Mouse (Mus musculus) neural tube, embryonic 15.5 days (tissue): ENCODE data around the gene Pxmp4. TPM values are rescaled to one million over a fixed set of nuclear protein-coding genes. Genes with fewer than 3 reads are reported as not detected.

Experiments
- ATAC-seq: fragments of 200-750 bp; cut with Nextera tagmentation; 2 replicates; pipeline ENCODE4 v1.8.0; 2017; ENCODE audit warnings: mild to moderate bottlenecking, moderate TSS enrichment, moderate library complexity; ENCODE audit not compliant: low FRiP score
- H3K27ac ChIP-seq: fragments of 300-500 bp; sonication (generic); replicated peaks from 2 replicates; pipeline ENCODE4 v1.5.1; 2015; ENCODE audit warnings: mild to moderate bottlenecking, inconsistent platforms
- H3K27me3 ChIP-seq: fragments of 300-500 bp; sonication (generic); replicated peaks from 2 replicates; pipeline ENCODE4 v1.6.1; 2015; ENCODE audit warnings: inconsistent platforms
- H3K36me3 ChIP-seq: fragments of 300-500 bp; sonication (generic); 2 replicates; pipeline ENCODE4 v1.6.1; 2015; ENCODE audit warnings: inconsistent platforms
- H3K4me1 ChIP-seq: fragments of 300-500 bp; sonication (generic); 2 replicates; pipeline ENCODE4 v1.6.1; 2015; ENCODE audit warnings: inconsistent platforms
- H3K4me2 ChIP-seq: fragments of 300-500 bp; sonication (generic); 2 replicates; pipeline ENCODE4 v1.6.1; 2015; ENCODE audit warnings: inconsistent platforms, mild to moderate bottlenecking, moderate library complexity
- H3K4me3 ChIP-seq: fragments of 300-500 bp; sonication (generic); replicated peaks from 2 replicates; pipeline ENCODE4 v1.5.1; 2015; ENCODE audit warnings: mild to moderate bottlenecking, inconsistent platforms
- H3K9ac ChIP-seq: fragments of 300-500 bp; sonication (generic); replicated peaks from 2 replicates; pipeline ENCODE4 v1.6.1; 2015; ENCODE audit warnings: mild to moderate bottlenecking, inconsistent platforms
- H3K9me3 ChIP-seq: fragments of 300-500 bp; sonication (generic); replicated peaks from 2 replicates; pipeline ENCODE4 v1.6.1; 2016; ENCODE audit warnings: inconsistent platforms
- WGBS: fragments of 180-500 bp; shearing (Covaris S2); methylation state at CpG from one replicate; pipeline ENCODE4 v1.1.7; 2015; ENCODE audit warnings: mixed read lengths; 5-methylcytosine and 5-hydroxymethylcytosine counted together
- polyA plus RNA-seq: library from polyadenylated mRNA; unstranded; fragments of >200 nt; fragmentation: Nextera tagmentation; extraction: Ambion mirVana; gene quantifications from 2 replicates; pipeline ENCODE4 v1.2.1, GENCODE M21; 2015

Pxmp4 gene
- polyA plus RNA-seq, 1 experiment from 2014 or later = 18.1 TPM

- no peak overlapping the region for H3K4me2 ChIP-seq
Measured at GRCm38 (mm10) chr2:154583906-154584872, 19.3 kb downstream of the Pxmp4 start.

GRCm38 (mm10) chr2:154581421-154581820 is 22.1 kb downstream of the Pxmp4 start:
- 93% methylated on average over 1 of the region's 1 CpGs for WGBS

More at GRCm38 (mm10) chr2:154583906-154584872, 19.3 kb downstream of the Pxmp4 start:
- no peak overlapping the region for H3K4me3 ChIP-seq
- peak; percentile 67; the same call in 1 of the 2 replicates for ATAC-seq
- H3K9me3 ChIP-seq = no peaks in the 10 kb centered on the region
- H3K36me3 ChIP-seq = peaks cover 7% of the 10 kb centered on the region; the same call in 1 of the 2 replicates
- no peak overlapping the region for H3K9ac ChIP-seq
- peaks cover 18% of the 10 kb centered on the region for H3K4me1 ChIP-seq
- H3K27me3 ChIP-seq = no peaks in the 10 kb centered on the region
- no peak overlapping the region for H3K27ac ChIP-seq
- WGBS = 43% methylated on average over 15 of the region's 15 CpGs

GRCm38 (mm10) chr2:154580586-154580985 is 22.9 kb downstream of the Pxmp4 start:
- Histone ChIP-seq H3K9ac (no peak overlapping the region), H3K27me3 (no peaks in the 10 kb centered on the region), H3K9me3 (no peaks in the 10 kb centered on the region), H3K4me1 (peaks cover 30% of the 10 kb centered on the region), H3K36me3 (no peaks in the 10 kb centered on the region), H3K27ac (no peak overlapping the region), H3K4me2 (no peak overlapping the region), H3K4me3 (no peak overlapping the region)
- 83% methylated on average over 8 of the region's 8 CpGs for WGBS
- ATAC-seq = no peak

More at GRCm38 (mm10) chr2:154581421-154581820, 22.1 kb downstream of the Pxmp4 start:
- H3K9me3 ChIP-seq = no peaks in the 10 kb centered on the region
- H3K4me1 ChIP-seq = peaks cover 30% of the 10 kb centered on the region
- no peak overlapping the region for H3K9ac ChIP-seq
- H3K36me3 ChIP-seq = 0 out of 2 replicates have a peak, but pooled peaks cover under 1% of the 10 kb centered on the region
- H3K27ac ChIP-seq = no peak overlapping the region
- no peak overlapping the region for H3K4me3 ChIP-seq
- no peaks in the 10 kb centered on the region for H3K27me3 ChIP-seq
- ATAC-seq = no peak
- no peak overlapping the region for H3K4me2 ChIP-seq

- H3K36me3 ChIP-seq = no peaks in the 10 kb centered on the region
- H3K9ac ChIP-seq = no peak overlapping the region
- no peaks in the 10 kb centered on the region for H3K9me3 ChIP-seq
- H3K4me2 ChIP-seq = no peak overlapping the region
- no peaks in the 10 kb centered on the region for H3K27me3 ChIP-seq
- 55% methylated on average over 6 of the region's 6 CpGs for WGBS
- no peak for ATAC-seq
- H3K27ac ChIP-seq = 0 out of 2 replicates have a peak overlapping the region, but pooled peaks have one; percentile 9
- H3K4me1 ChIP-seq = peaks cover 11% of the 10 kb centered on the region
- no peak overlapping the region for H3K4me3 ChIP-seq
Measured at GRCm38 (mm10) chr2:154577744-154578067, 25.8 kb downstream of the Pxmp4 start.

GRCm38 (mm10) chr2:154576876-154577743 is 26.4 kb downstream of the Pxmp4 start:
- no peak overlapping the region for H3K9ac ChIP-seq
- no peak for ATAC-seq

GRCm38 (mm10) chr2:154574271-154574670 is 29.2 kb downstream of the Pxmp4 start:
- Histone ChIP-seq H3K9ac (no peak overlapping the region), H3K36me3 (no peaks in the 10 kb centered on the region), H3K27me3 (no peaks in the 10 kb centered on the region), H3K4me3 (no peak overlapping the region), H3K27ac (no peak overlapping the region), H3K4me2 (no peak overlapping the region), H3K4me1 (peaks cover 22% of the 10 kb centered on the region), H3K9me3 (no peaks in the 10 kb centered on the region)
- ATAC-seq = no peak
- WGBS = 19% methylated on average over 7 of the region's 7 CpGs

More at GRCm38 (mm10) chr2:154576876-154577743, 26.4 kb downstream of the Pxmp4 start:
- H3K27me3 ChIP-seq = no peaks in the 10 kb centered on the region
- no peak overlapping the region for H3K4me3 ChIP-seq
- H3K4me2 ChIP-seq = no peak overlapping the region
- peaks cover 11% of the 10 kb centered on the region for H3K4me1 ChIP-seq
- no peaks in the 10 kb centered on the region for H3K9me3 ChIP-seq
- H3K36me3 ChIP-seq = no peaks in the 10 kb centered on the region
- 23% methylated on average over 12 of the region's 12 CpGs for WGBS
- 0 out of 2 replicates have a peak overlapping the region, but pooled peaks have one; percentile 9 for H3K27ac ChIP-seq

- 89% methylated on average over 3 of the region's 3 CpGs for WGBS
- Histone ChIP-seq H3K9ac (no peak overlapping the region), H3K9me3 (no peaks in the 10 kb centered on the region), H3K4me3 (no peak overlapping the region), H3K4me1 (peaks cover 35% of the 10 kb centered on the region), H3K36me3 (no peaks in the 10 kb centered on the region), H3K27ac (no peak overlapping the region), H3K27me3 (no peaks in the 10 kb centered on the region), H3K4me2 (no peak overlapping the region)
- no peak for ATAC-seq
Measured at GRCm38 (mm10) chr2:154572996-154573395, 30.5 kb downstream of the Pxmp4 start.

GRCm38 (mm10) chr2:154571976-154572375 is 31.5 kb downstream of the Pxmp4 start:
- no peaks in the 10 kb centered on the region for H3K9me3 ChIP-seq
- H3K27me3 ChIP-seq = no peaks in the 10 kb centered on the region
- 71% methylated on average over 8 of the region's 8 CpGs for WGBS
- no peak overlapping the region for H3K27ac ChIP-seq
- no peak overlapping the region for H3K4me2 ChIP-seq
- H3K4me3 ChIP-seq = no peak overlapping the region
- no peaks in the 10 kb centered on the region for H3K36me3 ChIP-seq
- ATAC-seq = no peak
- no peak overlapping the region for H3K9ac ChIP-seq
- peaks cover 30% of the 10 kb centered on the region for H3K4me1 ChIP-seq

GRCm38 (mm10) chr2:154571266-154571665 is 32.2 kb downstream of the Pxmp4 start:
- WGBS = 86% methylated on average over 4 of the region's 4 CpGs
- Histone ChIP-seq H3K9ac (no peak overlapping the region), H3K4me3 (no peak overlapping the region), H3K4me1 (peaks cover 26% of the 10 kb centered on the region), H3K27me3 (no peaks in the 10 kb centered on the region), H3K36me3 (no peaks in the 10 kb centered on the region), H3K4me2 (no peak overlapping the region), H3K27ac (no peak overlapping the region), H3K9me3 (no peaks in the 10 kb centered on the region)
- ATAC-seq = no peak

- Histone ChIP-seq H3K9me3 (no peaks in the 10 kb centered on the region), H3K27me3 (no peaks in the 10 kb centered on the region), H3K4me1 (peaks cover 26% of the 10 kb centered on the region), H3K27ac (no peak overlapping the region; the same call in 1 of the 2 replicates), H3K4me2 (peak overlapping the region; percentile 99), H3K36me3 (no peaks in the 10 kb centered on the region), H3K9ac (no peak overlapping the region), H3K4me3 (peak overlapping the region; percentile 74)
- ATAC-seq = no peak
- WGBS = 64% methylated on average over 4 of the region's 4 CpGs
Measured at GRCm38 (mm10) chr2:154570666-154571065, 32.8 kb downstream of the Pxmp4 start.

- peak within 1 kb of the TSS; percentile 50 for H3K9ac ChIP-seq
- peak within 1 kb of the TSS; percentile 99 for H3K4me2 ChIP-seq
- ATAC-seq = peak; percentile 99
- no peaks in the 10 kb centered on the region for H3K9me3 ChIP-seq
- peak within 1 kb of the TSS; percentile 66 for H3K27ac ChIP-seq
- peaks cover 26% of the 10 kb centered on the region for H3K4me1 ChIP-seq
- H3K4me3 ChIP-seq = peak within 1 kb of the TSS; percentile 74
- WGBS = under 1% methylated on average over 38 of the region's 44 CpGs
- H3K36me3 ChIP-seq = no peaks in the 10 kb centered on the region
- no peaks in the 10 kb centered on the region for H3K27me3 ChIP-seq
Measured at GRCm38 (mm10) chr2:154569836-154570286, 33.6 kb downstream of the Pxmp4 start, which contains the start of gene E2f1. Gene E2f1 (minus strand): TSS chr2:154569892.
